Mouse (Mus musculus): ENCODE results near the gene Pgf. TPM values are rescaled to one million over a fixed set of nuclear protein-coding genes. Genes with fewer than 3 reads are reported as not detected.

Pgf gene
- polyA plus RNA-seq, 2 experiments, result 10.3 to 14.6 TPM

DNA sequence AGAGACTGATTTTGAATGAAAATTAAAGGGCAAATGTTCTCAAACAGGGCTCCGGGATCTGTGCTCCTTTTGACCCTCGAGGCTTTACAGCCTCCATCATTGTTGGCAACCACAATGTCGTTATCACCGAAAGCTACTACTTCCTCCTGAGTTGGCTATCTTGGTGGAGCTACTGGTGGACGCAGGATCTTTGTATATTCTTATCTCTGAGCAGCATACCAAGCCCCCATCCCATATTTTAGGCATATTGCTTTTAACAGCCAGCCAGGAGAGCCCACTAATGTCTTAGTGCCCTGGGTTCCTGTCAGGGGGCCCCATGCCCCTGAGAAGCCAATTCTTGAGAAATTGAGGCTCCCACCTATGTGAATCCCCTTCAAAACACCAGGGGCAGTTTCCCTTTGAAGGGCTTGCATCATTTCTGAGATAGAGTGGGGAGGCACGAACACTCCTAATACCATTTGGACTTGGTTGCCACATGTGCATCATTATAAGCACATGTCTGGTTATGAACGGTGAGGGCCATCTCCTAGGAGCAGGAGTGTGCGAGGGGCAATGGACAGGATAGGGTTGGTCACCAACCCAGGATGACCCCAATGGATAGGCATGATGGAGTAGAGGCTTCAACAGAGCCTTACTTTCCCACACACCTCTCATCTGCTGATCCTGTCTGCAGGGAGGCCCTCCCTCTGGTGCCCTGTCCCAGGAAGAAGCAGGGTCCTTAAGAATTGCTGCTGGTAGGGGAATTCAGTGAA, 43.4 kb downstream of the Pgf start:
- Histone ChIP-seq H3K27me3 (ENCODE audit: control insufficient read depth, insufficient read depth, low read length) (no peaks in the 10 kb centered on the region), H3K4me2 (replicated peaks; ENCODE audit: low read depth, low read length, severe bottlenecking) (no peak overlapping the region), H3K27ac (replicated peaks; ENCODE audit: low read depth, low read length) (no peak overlapping the region), H3K9me3 (ENCODE audit: control insufficient read depth, low read length) (no peaks in the 10 kb centered on the region), H3K4me3 (replicated peaks; ENCODE audit: low read length) (no peak overlapping the region), H3K4me1 (ENCODE audit: control insufficient read depth, insufficient read depth, low read length) (no peaks in the 10 kb centered on the region), H3K9ac (ENCODE audit: low read depth, low read length, severe bottlenecking) (no peak overlapping the region), H3K36me3 (ENCODE audit: control insufficient read depth, insufficient read depth, low read length) (peaks cover 57% of the 10 kb centered on the region)
- DNase-seq (ENCODE audit: low spot score) (no peak), ATAC-seq (ENCODE audit: low FRiP score, low read depth) (no peak)
- no peak for TF ChIP-seq POLR2A (IDR thresholded peaks at IDR 0.05; ENCODE audit: borderline replicate concordance, extremely low read depth, insufficient read depth, insufficient read length)
- 88% methylated on average over 8 of the region's 8 CpGs for WGBS

DNA sequence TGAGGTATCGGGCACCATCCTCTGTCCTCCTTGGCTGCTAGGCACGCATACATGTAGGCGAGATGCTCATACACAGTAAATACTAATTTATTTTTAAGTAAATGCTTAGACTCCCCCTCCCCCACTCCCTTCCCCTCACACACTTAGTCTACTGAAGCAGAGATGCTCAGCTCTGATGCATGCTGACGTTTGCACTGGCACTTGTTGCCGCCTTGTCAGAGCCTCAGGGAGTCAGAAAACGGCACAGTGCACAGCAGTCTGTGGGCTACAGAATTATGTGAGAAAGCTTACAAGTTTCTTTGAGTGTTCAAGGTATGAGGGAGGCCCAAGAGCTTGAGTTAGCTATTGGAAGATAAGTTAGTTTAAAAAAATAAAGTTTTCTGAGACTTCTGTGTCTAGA, 46.2 kb downstream of the Pgf start:
- no peak for TF ChIP-seq POLR2A (IDR thresholded peaks at IDR 0.05; ENCODE audit: borderline replicate concordance, extremely low read depth, insufficient read depth, insufficient read length)
- no peak overlapping the region for H3K4me3 ChIP-seq (replicated peaks; ENCODE audit: low read length)
- H3K36me3 ChIP-seq (ENCODE audit: control insufficient read depth, insufficient read depth, low read length), result peaks cover 82% of the 10 kb centered on the region
- H3K27me3 ChIP-seq (ENCODE audit: control insufficient read depth, insufficient read depth, low read length), result no peaks in the 10 kb centered on the region
- DNase-seq (ENCODE audit: low spot score) (no peak), ATAC-seq (ENCODE audit: low FRiP score, low read depth) (no peak)
- no peak overlapping the region for H3K9ac ChIP-seq (ENCODE audit: low read depth, low read length, severe bottlenecking)
- 94% methylated on average over 6 of the region's 6 CpGs for WGBS
- H3K27ac ChIP-seq (replicated peaks; ENCODE audit: low read depth, low read length), result no peak overlapping the region
- no peak overlapping the region for H3K4me2 ChIP-seq (replicated peaks; ENCODE audit: low read depth, low read length, severe bottlenecking)
- no peaks in the 10 kb centered on the region for H3K9me3 ChIP-seq (ENCODE audit: control insufficient read depth, low read length)
- no peaks in the 10 kb centered on the region for H3K4me1 ChIP-seq (ENCODE audit: control insufficient read depth, insufficient read depth, low read length)

DNA sequence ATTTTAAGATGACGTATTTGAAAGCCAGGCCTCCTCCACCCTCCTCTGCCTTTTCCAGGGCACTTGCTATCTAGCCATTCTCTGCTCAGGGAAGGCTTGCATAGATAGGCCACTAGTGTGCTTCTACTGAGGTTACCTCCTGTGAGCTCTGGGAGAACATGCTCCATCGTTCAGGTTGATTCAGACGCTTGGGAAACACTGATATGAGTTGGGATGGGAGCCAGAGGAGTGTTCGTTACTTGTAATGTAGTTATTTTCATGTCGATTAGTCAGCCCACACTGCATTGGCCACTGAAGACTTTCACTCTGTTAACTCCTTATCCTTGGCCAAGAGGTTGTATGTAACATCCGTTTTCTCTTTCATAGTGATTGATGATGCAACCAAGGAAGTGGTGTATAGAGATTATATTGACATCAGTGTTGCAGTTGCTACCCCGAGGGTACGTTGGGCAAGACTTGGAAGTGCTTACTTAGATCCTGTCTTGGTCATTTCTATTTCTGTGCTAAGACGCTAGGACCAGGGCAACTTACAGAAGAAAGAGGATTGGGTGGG, 48.1 kb downstream of the Pgf start:
- H3K4me3 ChIP-seq (replicated peaks; ENCODE audit: low read length), result no peak overlapping the region
- H3K9me3 ChIP-seq (ENCODE audit: control insufficient read depth, low read length), result no peaks in the 10 kb centered on the region
- H3K4me1 ChIP-seq (ENCODE audit: control insufficient read depth, insufficient read depth, low read length), result no peaks in the 10 kb centered on the region
- no peak overlapping the region for H3K4me2 ChIP-seq (replicated peaks; ENCODE audit: low read depth, low read length, severe bottlenecking)
- ATAC-seq (ENCODE audit: low FRiP score, low read depth), result no peak
- H3K36me3 ChIP-seq (ENCODE audit: control insufficient read depth, insufficient read depth, low read length), result peaks cover 90% of the 10 kb centered on the region
- no peak for DNase-seq (ENCODE audit: low spot score)
- no peak overlapping the region for H3K27ac ChIP-seq (replicated peaks; ENCODE audit: low read depth, low read length)
- H3K9ac ChIP-seq (ENCODE audit: low read depth, low read length, severe bottlenecking), result no peak overlapping the region
- no peak for TF ChIP-seq POLR2A (IDR thresholded peaks at IDR 0.05; ENCODE audit: borderline replicate concordance, extremely low read depth, insufficient read depth, insufficient read length)
- H3K27me3 ChIP-seq (ENCODE audit: control insufficient read depth, insufficient read depth, low read length), result no peaks in the 10 kb centered on the region
- 94% methylated on average over 9 of the region's 9 CpGs for WGBS

- DNase-seq (ENCODE audit: low spot score), result no peak
- 90% methylated on average over 8 of the region's 8 CpGs for WGBS
- Histone ChIP-seq H3K36me3 (ENCODE audit: control insufficient read depth, insufficient read depth, low read length) (peaks cover 91% of the 10 kb centered on the region), H3K4me3 (replicated peaks; ENCODE audit: low read length) (no peak overlapping the region), H3K4me2 (replicated peaks; ENCODE audit: low read depth, low read length, severe bottlenecking) (no peak overlapping the region), H3K27ac (replicated peaks; ENCODE audit: low read depth, low read length) (no peak overlapping the region), H3K27me3 (ENCODE audit: control insufficient read depth, insufficient read depth, low read length) (no peaks in the 10 kb centered on the region), H3K9me3 (ENCODE audit: control insufficient read depth, low read length) (no peaks in the 10 kb centered on the region), H3K4me1 (ENCODE audit: control insufficient read depth, insufficient read depth, low read length) (no peaks in the 10 kb centered on the region), H3K9ac (ENCODE audit: low read depth, low read length, severe bottlenecking) (no peak overlapping the region)
- ATAC-seq (ENCODE audit: low FRiP score, low read depth), result no peak
- TF ChIP-seq POLR2A (IDR thresholded peaks at IDR 0.05; ENCODE audit: borderline replicate concordance, extremely low read depth, insufficient read depth, insufficient read length), result no peak
Measured at GRCm38 (mm10) chr12:85126986-85127603, 50.5 kb downstream of the Pgf start.

DNA sequence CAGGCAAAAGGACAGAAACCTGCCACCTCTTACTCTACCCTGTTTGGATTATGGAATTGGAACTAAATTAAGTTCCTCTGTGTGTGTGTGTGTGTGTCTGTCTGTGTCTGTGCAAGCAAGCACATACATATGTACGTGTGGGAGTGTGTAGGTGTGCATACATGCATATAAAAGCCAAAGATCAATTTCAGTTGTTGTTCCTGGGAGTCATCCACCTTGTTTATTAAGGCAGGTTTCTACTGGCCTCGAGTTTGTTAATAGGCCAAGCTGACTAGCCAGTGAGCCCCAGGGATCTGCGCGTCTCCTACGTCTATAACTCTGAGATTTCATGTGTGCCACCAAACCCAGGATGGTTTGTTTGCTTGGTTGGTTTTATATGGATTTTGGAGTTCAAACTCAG, 52.8 kb downstream of the Pgf start:
- Histone ChIP-seq H3K4me2 (replicated peaks; ENCODE audit: low read depth, low read length, severe bottlenecking) (no peak overlapping the region), H3K27ac (replicated peaks; ENCODE audit: low read depth, low read length) (no peak overlapping the region), H3K4me1 (ENCODE audit: control insufficient read depth, insufficient read depth, low read length) (no peaks in the 10 kb centered on the region), H3K9me3 (ENCODE audit: control insufficient read depth, low read length) (no peaks in the 10 kb centered on the region), H3K9ac (ENCODE audit: low read depth, low read length, severe bottlenecking) (no peak overlapping the region), H3K4me3 (replicated peaks; ENCODE audit: low read length) (no peak overlapping the region), H3K27me3 (ENCODE audit: control insufficient read depth, insufficient read depth, low read length) (no peaks in the 10 kb centered on the region), H3K36me3 (ENCODE audit: control insufficient read depth, insufficient read depth, low read length) (peaks cover 84% of the 10 kb centered on the region)
- WGBS, result 93% methylated on average over 5 of the region's 5 CpGs
- DNase-seq (ENCODE audit: low spot score) (no peak), ATAC-seq (ENCODE audit: low FRiP score, low read depth) (no peak)
- no peak for TF ChIP-seq POLR2A (IDR thresholded peaks at IDR 0.05; ENCODE audit: borderline replicate concordance, extremely low read depth, insufficient read depth, insufficient read length)
